Mouse (Mus musculus): ENCODE results near the gene Wscd2.

DNA sequence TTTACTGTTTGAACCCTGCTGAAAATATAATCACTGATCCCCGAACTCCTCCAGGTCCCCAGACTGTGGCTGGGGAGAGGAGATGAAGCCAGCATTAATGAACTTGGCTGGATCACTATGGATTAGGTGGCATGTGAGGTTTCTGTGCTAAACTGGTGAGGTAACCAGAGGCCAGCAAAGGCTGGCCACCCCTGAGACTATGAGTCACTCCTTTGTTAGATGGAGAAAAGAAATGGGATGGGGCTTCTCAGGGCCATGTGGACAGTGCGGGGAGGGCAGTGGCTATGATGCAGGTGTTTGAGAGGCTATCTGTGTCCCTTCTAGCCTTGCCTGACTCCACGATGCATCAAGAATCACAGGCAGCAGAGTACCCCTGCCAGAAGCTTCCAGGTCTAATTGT, 6.8 kb downstream of the Wscd2 start:
- TF ChIP-seq CTCF (IDR thresholded peaks at IDR 0.05; ENCODE audit: low read depth, low read length), result no peak
- TF ChIP-seq GATA1 (IDR thresholded peaks at IDR 0.05; ENCODE audit: borderline replicate concordance, low read length), result no peak
